Mouse (Mus musculus): ENCODE measurements around the gene Cma1. TPM values are rescaled to one million over a fixed set of nuclear protein-coding genes. Genes with fewer than 3 reads are reported as not detected.

Cma1 gene
- total and polyA plus RNA-seq, 2 experiments from 2014 or later: 4.4 to 22.1 TPM

DNA sequence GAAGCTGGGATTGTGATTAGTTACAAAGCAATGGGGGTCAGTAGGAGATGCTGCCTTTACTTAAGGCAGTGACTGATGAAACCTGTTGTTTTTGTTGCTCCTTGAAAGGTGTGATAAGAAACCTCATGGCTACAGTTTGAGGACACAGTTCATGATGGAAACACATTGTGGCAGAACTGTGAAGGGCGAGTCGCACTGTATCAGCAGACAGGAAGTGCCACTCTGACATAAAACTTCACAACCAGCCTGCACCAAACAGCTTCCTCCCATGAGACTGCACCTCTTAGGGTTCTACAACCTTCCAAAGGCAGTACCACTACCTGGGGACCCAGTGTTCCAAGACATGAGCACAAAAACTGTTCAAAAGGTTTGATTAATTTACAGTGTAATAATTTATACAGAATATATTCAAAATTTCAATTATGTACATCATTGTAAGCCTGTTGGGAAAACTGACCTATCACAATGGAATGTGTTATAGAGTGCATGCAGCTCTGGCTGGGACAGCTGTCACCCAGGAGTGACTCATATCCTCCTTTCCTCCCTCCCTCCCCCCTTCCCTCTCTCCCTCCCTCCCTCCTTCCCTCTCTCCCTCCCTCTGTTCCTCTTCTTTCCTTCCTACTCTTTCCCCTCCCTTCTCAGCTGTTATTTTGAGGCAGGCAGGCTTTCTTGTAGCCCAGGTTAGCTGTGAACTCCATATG, 1.9 kb upstream of the Cma1 start:
- no peak for TF ChIP-seq CTCF (IDR thresholded peaks at IDR 0.05; ENCODE audit: low read depth)
- 10% methylated on average over 2 of the region's 2 CpGs for WGBS
- Histone ChIP-seq H3K4me1 (ENCODE audit: control insufficient read depth, insufficient read depth) (peaks cover 9% of the 10 kb centered on the region), H3K9ac (replicated peaks; ENCODE audit: low read depth, low read length) (no peak overlapping the region), H3K27ac (ENCODE audit: low read depth) (peak overlapping the region; percentile 43; the same call in 1 of the 2 replicates), H3K27me3 (ENCODE audit: control insufficient read depth, insufficient read depth, low read length) (no peaks in the 10 kb centered on the region), H3K9me3 (replicated peaks; ENCODE audit: control insufficient read depth, low read length) (no peaks in the 10 kb centered on the region), H3K4me3 (ENCODE audit: low read depth, low read length) (no peak overlapping the region), H3K36me3 (replicated peaks; ENCODE audit: control insufficient read depth, insufficient read depth, low read length) (no peaks in the 10 kb centered on the region), H3K4me2 (ENCODE audit: low read depth, low read length) (no peak overlapping the region)
- DNase-seq (ENCODE audit: low spot score) (peak; percentile 61), ATAC-seq (ENCODE audit: insufficient read depth, low read depth) (peak; percentile 79)

DNA sequence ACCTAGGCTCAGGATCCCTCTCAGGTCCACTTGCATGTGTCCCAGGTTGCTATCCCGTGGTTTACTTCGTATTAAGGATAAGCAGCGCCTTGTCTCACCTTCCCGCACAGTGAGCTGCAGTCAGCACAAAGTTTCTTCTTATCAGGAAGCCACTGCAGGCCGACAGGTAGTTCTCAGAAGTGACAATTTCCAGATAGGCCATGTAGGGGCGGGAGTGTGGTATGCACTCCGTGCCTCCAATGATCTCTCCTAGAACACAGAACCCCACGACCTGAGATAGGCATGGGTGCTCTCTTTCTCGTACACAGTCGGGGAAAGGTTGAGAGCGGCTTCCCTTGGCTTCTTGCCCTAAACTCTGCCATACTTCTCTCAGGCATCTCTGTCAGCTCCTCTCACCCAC, 874 bp downstream of the Cma1 start:
- peaks cover 9% of the 10 kb centered on the region for H3K4me1 ChIP-seq (ENCODE audit: control insufficient read depth, insufficient read depth)
- no peak overlapping the region for H3K9ac ChIP-seq (replicated peaks; ENCODE audit: low read depth, low read length)
- DNase-seq (ENCODE audit: low spot score) (no peak), ATAC-seq (ENCODE audit: insufficient read depth, low read depth) (no peak)
- TF ChIP-seq EP300 (IDR thresholded peaks at IDR 0.05; ENCODE audit: low read depth) (no peak), CTCF (IDR thresholded peaks at IDR 0.05; ENCODE audit: low read depth) (no peak)
- no peaks in the 10 kb centered on the region for H3K9me3 ChIP-seq (replicated peaks; ENCODE audit: control insufficient read depth, low read length)
- no peaks in the 10 kb centered on the region for H3K27me3 ChIP-seq (ENCODE audit: control insufficient read depth, insufficient read depth, low read length)
- no peak overlapping the region for H3K27ac ChIP-seq (ENCODE audit: low read depth)
- H3K4me3 ChIP-seq (ENCODE audit: low read depth, low read length): no peak overlapping the region
- WGBS: 36% methylated on average over 11 of the region's 11 CpGs
- H3K36me3 ChIP-seq (replicated peaks; ENCODE audit: control insufficient read depth, insufficient read depth, low read length): no peaks in the 10 kb centered on the region
- no peak overlapping the region for H3K4me2 ChIP-seq (ENCODE audit: low read depth, low read length)

DNA sequence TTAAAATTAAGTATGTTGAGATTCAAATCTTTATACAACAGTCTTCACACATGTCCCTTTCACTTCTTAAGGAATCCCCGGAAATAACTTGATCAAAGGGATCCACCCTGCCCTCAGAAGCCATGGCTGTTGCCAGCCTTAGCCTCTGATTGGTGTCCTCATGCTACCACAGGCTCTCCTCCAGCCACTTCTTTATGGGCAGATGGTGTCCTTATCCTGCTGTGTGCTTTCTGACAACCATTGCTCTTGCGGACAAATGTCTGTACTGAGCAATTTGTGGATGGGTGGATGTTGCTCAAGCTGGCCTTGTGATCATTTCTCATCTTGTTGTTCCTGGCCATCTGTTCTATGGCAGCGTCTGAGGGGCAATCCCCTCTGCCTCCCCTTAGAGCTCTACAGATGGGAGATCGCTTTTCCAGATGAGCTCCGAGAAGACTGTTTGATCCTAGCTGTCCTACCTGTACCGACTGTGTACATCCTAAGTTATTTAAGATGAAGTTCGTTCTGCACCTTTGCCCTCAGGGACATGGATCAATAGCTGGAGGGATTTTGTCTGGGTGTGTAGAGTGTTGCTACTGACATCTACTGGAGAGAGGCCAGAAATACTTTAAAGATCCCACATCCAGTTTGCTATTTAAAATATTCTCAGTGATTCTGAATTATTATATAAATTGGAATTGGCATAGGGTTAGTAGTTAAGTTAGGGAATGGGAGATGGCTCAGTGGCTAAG, 4.2 kb downstream of the Cma1 start:
- Histone ChIP-seq H3K9me3 (replicated peaks; ENCODE audit: control insufficient read depth, low read length) (no peaks in the 10 kb centered on the region), H3K9ac (replicated peaks; ENCODE audit: low read depth, low read length) (no peak overlapping the region), H3K27ac (ENCODE audit: low read depth) (no peak overlapping the region), H3K4me2 (ENCODE audit: low read depth, low read length) (no peak overlapping the region), H3K4me3 (ENCODE audit: low read depth, low read length) (no peak overlapping the region), H3K4me1 (ENCODE audit: control insufficient read depth, insufficient read depth) (no peaks in the 10 kb centered on the region), H3K36me3 (replicated peaks; ENCODE audit: control insufficient read depth, insufficient read depth, low read length) (no peaks in the 10 kb centered on the region), H3K27me3 (ENCODE audit: control insufficient read depth, insufficient read depth, low read length) (no peaks in the 10 kb centered on the region)
- ATAC-seq (ENCODE audit: insufficient read depth, low read depth) (no peak), DNase-seq (ENCODE audit: low spot score) (no peak)
- WGBS: 44% methylated on average over 7 of the region's 7 CpGs
- TF ChIP-seq EP300 (IDR thresholded peaks at IDR 0.05; ENCODE audit: low read depth) (no peak), CTCF (IDR thresholded peaks at IDR 0.05; ENCODE audit: low read depth) (no peak)

DNA sequence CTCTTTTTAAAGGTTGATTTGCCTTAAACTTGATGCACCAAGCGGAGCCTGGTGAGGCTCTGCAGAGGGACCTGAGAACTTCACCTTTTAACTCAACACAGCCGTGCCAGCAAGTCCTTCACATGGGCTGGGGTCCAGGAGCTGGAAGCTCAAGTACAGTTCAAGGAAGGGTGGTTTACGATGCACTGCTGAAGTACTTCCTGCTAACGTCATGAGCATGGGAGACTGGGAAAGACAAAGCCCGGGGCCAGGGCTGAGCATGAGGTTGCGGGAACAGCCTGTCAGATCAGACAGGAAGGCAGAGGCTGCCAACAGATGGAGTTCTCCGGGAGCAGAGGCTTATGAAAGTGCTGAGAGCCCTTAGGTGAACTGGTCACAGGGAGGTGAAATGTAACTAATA, 10.9 kb downstream of the Cma1 start:
- ATAC-seq (ENCODE audit: insufficient read depth, low read depth) (peak; percentile 89), DNase-seq (ENCODE audit: low spot score) (peak; percentile 84)
- Histone ChIP-seq H3K4me1 (ENCODE audit: control insufficient read depth, insufficient read depth) (no peaks in the 10 kb centered on the region), H3K27ac (ENCODE audit: low read depth) (no peak overlapping the region), H3K36me3 (replicated peaks; ENCODE audit: control insufficient read depth, insufficient read depth, low read length) (no peaks in the 10 kb centered on the region), H3K9ac (replicated peaks; ENCODE audit: low read depth, low read length) (no peak overlapping the region), H3K9me3 (replicated peaks; ENCODE audit: control insufficient read depth, low read length) (no peaks in the 10 kb centered on the region), H3K27me3 (ENCODE audit: control insufficient read depth, insufficient read depth, low read length) (no peaks in the 10 kb centered on the region), H3K4me2 (ENCODE audit: low read depth, low read length) (0 out of 2 replicates have a peak overlapping the region, but pooled peaks have one; percentile 2), H3K4me3 (ENCODE audit: low read depth, low read length) (no peak overlapping the region)
- WGBS: 16% methylated on average over 7 of the region's 7 CpGs
- TF ChIP-seq CTCF (IDR thresholded peaks at IDR 0.05; ENCODE audit: low read depth): no peak
- no peak for TF ChIP-seq EP300 (IDR thresholded peaks at IDR 0.05; ENCODE audit: low read depth)

DNA sequence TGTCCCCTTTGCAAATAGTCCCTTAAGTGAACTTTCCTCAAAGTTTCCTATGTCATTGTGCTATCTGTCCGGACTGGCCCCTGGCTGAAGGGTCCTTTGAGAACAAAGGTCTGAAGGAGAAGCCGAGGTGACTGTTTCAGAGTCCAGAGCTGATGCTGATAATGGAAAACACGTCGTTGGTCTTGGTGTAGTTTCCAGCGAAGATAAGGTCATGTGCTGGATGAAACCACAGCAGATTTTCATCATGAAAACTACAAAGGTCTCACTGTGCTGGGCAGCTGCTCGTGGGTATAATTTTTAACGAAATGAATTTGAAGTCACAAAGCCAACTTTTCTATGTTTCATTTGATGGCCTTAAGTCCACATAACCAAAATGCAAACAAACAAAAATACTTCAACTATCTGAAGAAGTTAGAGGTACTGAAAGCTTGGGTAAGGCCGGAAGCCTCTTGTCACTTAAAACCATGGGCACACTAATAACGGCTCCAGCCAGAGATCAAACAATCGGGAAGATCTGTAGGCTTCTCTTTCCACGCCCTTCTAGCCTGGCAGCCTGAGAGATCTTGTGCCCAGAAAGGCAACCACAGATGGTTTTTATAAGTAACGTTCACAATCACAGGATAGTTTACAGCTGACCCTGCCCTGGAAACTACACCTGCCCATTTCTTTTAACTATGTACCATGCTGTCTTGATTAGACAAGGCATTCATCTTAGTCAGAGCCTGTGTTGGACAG, 15.0 kb downstream of the Cma1 start:
- H3K4me2 ChIP-seq (ENCODE audit: low read depth, low read length): no peak overlapping the region
- no peaks in the 10 kb centered on the region for H3K36me3 ChIP-seq (replicated peaks; ENCODE audit: control insufficient read depth, insufficient read depth, low read length)
- no peaks in the 10 kb centered on the region for H3K4me1 ChIP-seq (ENCODE audit: control insufficient read depth, insufficient read depth)
- ATAC-seq (ENCODE audit: insufficient read depth, low read depth) (no peak), DNase-seq (ENCODE audit: low spot score) (no peak)
- H3K9ac ChIP-seq (replicated peaks; ENCODE audit: low read depth, low read length): no peak overlapping the region
- H3K27me3 ChIP-seq (ENCODE audit: control insufficient read depth, insufficient read depth, low read length): no peaks in the 10 kb centered on the region
- H3K27ac ChIP-seq (ENCODE audit: low read depth): no peak overlapping the region
- 52% methylated on average over 12 of the region's 12 CpGs for WGBS
- no peak overlapping the region for H3K4me3 ChIP-seq (ENCODE audit: low read depth, low read length)
- no peaks in the 10 kb centered on the region for H3K9me3 ChIP-seq (replicated peaks; ENCODE audit: control insufficient read depth, low read length)
- TF ChIP-seq CTCF (IDR thresholded peaks at IDR 0.05; ENCODE audit: low read depth): no peak
- no peak for TF ChIP-seq EP300 (IDR thresholded peaks at IDR 0.05; ENCODE audit: low read depth)

All from heart, postnatal 0 days (tissue).